Mouse (Mus musculus) R1 (cell line): ENCODE measurements at regions not wholly inside any gene's neighbourhood (a gene's known extent, or its start where the extent isn't known, plus 50 kb on each side); places are given as distances from the start of the nearest gene placed in this dataset.

ENCODE experiments used
- DNase-seq: peaks from one replicate; pipeline ENCODE4 v3.0.0-alpha.2; 2018; ENCODE audit warnings: low read depth, low spot score

- no peak for DNase-seq
Measured at GRCm38 (mm10) chr3:66518289-66518688, 221.7 kb upstream of the Veph1 start.

GRCm38 (mm10) chr3:66515773-66516406, 219.3 kb upstream of the Veph1 start:
- no peak for DNase-seq

- DNase-seq, result no peak
Measured at GRCm38 (mm10) chr3:66514587-66514986, 217.9 kb upstream of the Veph1 start.

GRCm38 (mm10) chr3:66512408-66512807, 215.8 kb upstream of the Veph1 start:
- DNase-seq, result no peak

GRCm38 (mm10) chr3:66510455-66510854, 213.8 kb upstream of the Veph1 start:
- DNase-seq, result no peak

GRCm38 (mm10) chr3:66506125-66506524, 209.5 kb upstream of the Veph1 start:
- DNase-seq, result no peak

GRCm38 (mm10) chr3:66505476-66506076, 208.9 kb upstream of the Veph1 start:
- DNase-seq, result peak; percentile 10

- no peak for DNase-seq
Measured at GRCm38 (mm10) chr3:66504717-66505116, 208.1 kb upstream of the Veph1 start.

GRCm38 (mm10) chr3:66503615-66504014, 207.0 kb upstream of the Veph1 start:
- DNase-seq, result no peak

- DNase-seq, result no peak
Measured at GRCm38 (mm10) chr3:66501865-66502264, 205.2 kb upstream of the Veph1 start.

GRCm38 (mm10) chr3:66494442-66495113, 197.9 kb upstream of the Veph1 start:
- no peak for DNase-seq

GRCm38 (mm10) chr3:66490696-66491357, 194.2 kb upstream of the Veph1 start:
- peak; percentile 9 for DNase-seq

GRCm38 (mm10) chr3:66488724-66489123, 192.1 kb upstream of the Veph1 start:
- no peak for DNase-seq

- no peak for DNase-seq
Measured at GRCm38 (mm10) chr3:66486658-66487057, 190.0 kb upstream of the Veph1 start.

- DNase-seq, result no peak
Measured at GRCm38 (mm10) chr3:66486184-66486583, 189.5 kb upstream of the Veph1 start.

- DNase-seq, result no peak
Measured at GRCm38 (mm10) chr3:66480718-66481117, 184.1 kb upstream of the Veph1 start.

- DNase-seq, result no peak
Measured at GRCm38 (mm10) chr3:66479266-66479665, 182.6 kb upstream of the Veph1 start.

GRCm38 (mm10) chr3:66466321-66466720, 169.7 kb upstream of the Veph1 start:
- DNase-seq, result no peak

GRCm38 (mm10) chr3:66465371-66465770, 168.7 kb upstream of the Veph1 start:
- DNase-seq, result no peak

GRCm38 (mm10) chr3:66462341-66462740, 165.7 kb upstream of the Veph1 start:
- DNase-seq, result no peak

- DNase-seq, result peak; percentile 69
Measured at GRCm38 (mm10) chr3:66446274-66447159, 149.9 kb upstream of the Veph1 start.
